Mouse (Mus musculus): Measurements from ENCODE around the gene Atg7.

DNA sequence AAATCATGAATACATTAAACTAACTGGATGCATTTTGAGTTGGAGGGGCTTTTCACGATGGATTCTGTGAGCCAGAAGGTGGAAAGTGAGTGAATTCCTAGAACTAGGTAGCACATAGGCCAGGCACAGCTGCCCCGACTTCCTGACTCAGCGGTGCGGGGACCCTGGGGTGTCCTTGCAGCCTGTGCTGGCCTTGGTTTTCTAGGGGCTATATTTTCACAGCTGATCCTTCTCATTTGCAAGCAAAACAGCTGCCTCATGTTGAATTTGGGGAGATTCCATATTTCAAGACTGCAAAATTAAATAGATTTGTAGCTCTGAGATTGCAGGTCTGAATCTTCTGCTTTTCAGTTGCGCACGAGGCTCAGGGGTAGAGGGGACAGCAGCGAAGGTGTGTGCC, 139.6 kb downstream of the Atg7 start:
- TF ChIP-seq POLR2A (IDR thresholded peaks at IDR 0.05; ENCODE audit: extremely low read depth, insufficient read depth, low read length) (no peak), CTCF (IDR thresholded peaks at IDR 0.05; ENCODE audit: low read depth, low read length) (no peak)
